Mouse (Mus musculus) neural tube, embryonic 14.5 days (tissue): ENCODE results near the gene Dvl2. TPM values are rescaled to one million over a fixed set of nuclear protein-coding genes. Genes with fewer than 3 reads are reported as not detected.
A peak's percentile ranks its signal among the peaks of the same experiment; 100 is the strongest.
"Not testable (repeated sequence)": the region's sequence is repeated elsewhere in the genome, so short reads cannot be mapped to it uniquely, and the experiment has no call there.

Source experiments
- ATAC-seq: fragments of 200-750 bp; cut with Nextera tagmentation; 2 replicates; pipeline ENCODE4 v1.8.0; 2017; ENCODE audit warnings: low read depth, mild to moderate bottlenecking, moderate TSS enrichment, moderate library complexity
- H3K27ac ChIP-seq: fragments of 300-500 bp; sonication (generic); 2 replicates; pipeline ENCODE4 v1.5.1; 2014; ENCODE audit warnings: low read depth, mild to moderate bottlenecking, control low read depth, low read length, moderate library complexity, mixed read lengths
- H3K27me3 ChIP-seq: fragments of 300-500 bp; sonication (generic); 2 replicates; pipeline ENCODE4 v1.6.1; 2014; ENCODE audit warnings: low read length; ENCODE audit not compliant: control insufficient read depth, insufficient read depth
- H3K36me3 ChIP-seq: fragments of 300-500 bp; sonication (generic); 2 replicates; pipeline ENCODE4 v1.6.1; 2014; ENCODE audit warnings: low read length, mixed read lengths; ENCODE audit not compliant: control insufficient read depth, insufficient read depth
- H3K4me1 ChIP-seq: fragments of 300-500 bp; sonication (generic); 2 replicates; pipeline ENCODE4 v1.6.1; 2014; ENCODE audit warnings: low read length; ENCODE audit not compliant: control insufficient read depth, insufficient read depth
- H3K4me2 ChIP-seq: fragments of 300-500 bp; sonication (generic); 2 replicates; pipeline ENCODE4 v1.6.1; 2014; ENCODE audit warnings: mild to moderate bottlenecking, low read depth, low read length, control low read depth
- H3K4me3 ChIP-seq: fragments of 300-500 bp; sonication (generic); 2 replicates; pipeline ENCODE4 v1.5.1; 2014; ENCODE audit warnings: low read depth, low read length, control low read depth, mixed read lengths
- H3K9ac ChIP-seq: fragments of 300-500 bp; sonication (generic); replicated peaks from 2 replicates; pipeline ENCODE4 v1.6.1; 2014; ENCODE audit warnings: low read depth, mild to moderate bottlenecking, control low read depth, low read length, mixed read lengths
- H3K9me3 ChIP-seq: fragments of 300-500 bp; sonication (generic); 2 replicates; pipeline ENCODE4 v1.6.1; 2016; ENCODE audit warnings: low read length; ENCODE audit not compliant: control insufficient read depth
- WGBS: fragments of 180-500 bp; shearing (Covaris S2); extraction: QIAGEN DNeasy Blood & Tissue Kit; methylation state at CpG from one replicate; pipeline ENCODE4 v1.1.7; 2014; 5-methylcytosine and 5-hydroxymethylcytosine counted together
- polyA plus RNA-seq: library from polyadenylated mRNA; unstranded; fragments of >200 nt; fragmentation: Nextera tagmentation; extraction: Ambion mirVana; gene quantifications from 2 replicates; pipeline ENCODE4 v1.2.1, GENCODE M21; 2014

The Dvl2 gene
- polyA plus RNA-seq, 1 experiment from 2014 or later, result 19.0 TPM

GRCm38 (mm10) chr11:70012931-70013330 lies 12.5 kb downstream of the Dvl2 start:
- no peak overlapping the region for H3K4me2 ChIP-seq
- WGBS, result 89% methylated on average over 9 of the region's 9 CpGs
- H3K4me1 ChIP-seq, result peaks cover 10% of the 10 kb centered on the region
- H3K27me3 ChIP-seq, result no peaks in the 10 kb centered on the region
- peaks cover 47% of the 10 kb centered on the region for H3K36me3 ChIP-seq
- no peak overlapping the region for H3K27ac ChIP-seq
- H3K9me3 ChIP-seq, result no peaks in the 10 kb centered on the region
- H3K4me3 ChIP-seq, result no peak overlapping the region
- no peak overlapping the region for H3K9ac ChIP-seq
- ATAC-seq, result no peak

- H3K36me3 ChIP-seq, result peaks cover 43% of the 10 kb centered on the region
- H3K4me2 ChIP-seq, result no peak overlapping the region
- ATAC-seq, result no peak
- 77% methylated on average over 3 of the region's 3 CpGs for WGBS
- H3K27ac ChIP-seq, result no peak overlapping the region
- no peak overlapping the region for H3K9ac ChIP-seq
- H3K4me1 ChIP-seq, result peaks cover 10% of the 10 kb centered on the region
- H3K27me3 ChIP-seq, result no peaks in the 10 kb centered on the region
- H3K9me3 ChIP-seq, result no peaks in the 10 kb centered on the region
- H3K4me3 ChIP-seq, result no peak overlapping the region
Measured at GRCm38 (mm10) chr11:70013408-70013807, 13.0 kb downstream of the Dvl2 start.

- Histone ChIP-seq H3K9me3 (no peaks in the 10 kb centered on the region), H3K4me2 (no peak overlapping the region), H3K9ac (no peak overlapping the region), H3K27ac (no peak overlapping the region), H3K4me1 (peaks cover 12% of the 10 kb centered on the region), H3K36me3 (peaks cover 36% of the 10 kb centered on the region), H3K27me3 (no peaks in the 10 kb centered on the region), H3K4me3 (no peak overlapping the region)
- WGBS, result 63% methylated on average over 5 of the region's 5 CpGs
- ATAC-seq, result no peak
Measured at GRCm38 (mm10) chr11:70014051-70014450, 13.7 kb downstream of the Dvl2 start.

GRCm38 (mm10) chr11:70014880-70015558 lies 14.6 kb downstream of the Dvl2 start, which contains the start of gene Acadvl:
Acadvl (minus strand) TSS chr11:70015411.
- H3K36me3 ChIP-seq, result peaks cover 27% of the 10 kb centered on the region
- under 1% methylated on average over 35 of the region's 35 CpGs for WGBS

GRCm38 (mm10) chr11:70015677-70016076 lies 15.3 kb downstream of the Dvl2 start:
- no peak overlapping the region for H3K4me3 ChIP-seq

More at GRCm38 (mm10) chr11:70014880-70015558, 14.6 kb downstream of the Dvl2 start, which contains the start of gene Acadvl:
- Histone ChIP-seq H3K9ac (peak within 1 kb of the TSS; percentile 63), H3K27ac (peak within 1 kb of the TSS; percentile 66; the same call in 1 of the 2 replicates), H3K9me3 (no peaks in the 10 kb centered on the region), H3K27me3 (no peaks in the 10 kb centered on the region), H3K4me2 (peak within 1 kb of the TSS; percentile 61), H3K4me3 (peak within 1 kb of the TSS; percentile 47), H3K4me1 (peaks cover 21% of the 10 kb centered on the region)
- ATAC-seq, result peak; percentile 84

GRCm38 (mm10) chr11:70016177-70016576 lies 15.8 kb downstream of the Dvl2 start:
- not testable (repeated sequence) for H3K27me3 ChIP-seq, H3K4me3 ChIP-seq, H3K9ac ChIP-seq, H3K27ac ChIP-seq, ATAC-seq, H3K9me3 ChIP-seq, H3K4me2 ChIP-seq
- 80% methylated on average over 2 of the region's 2 CpGs for WGBS
- H3K4me1 ChIP-seq, result peaks cover 27% of the 10 kb centered on the region
- H3K36me3 ChIP-seq, result peaks cover 15% of the 10 kb centered on the region

More at GRCm38 (mm10) chr11:70015677-70016076, 15.3 kb downstream of the Dvl2 start:
- H3K36me3 ChIP-seq, result peaks cover 20% of the 10 kb centered on the region
- no peaks in the 10 kb centered on the region for H3K9me3 ChIP-seq
- WGBS, result 64% methylated on average over 6 of the region's 6 CpGs
- H3K4me2 ChIP-seq, result peak overlapping the region; percentile 61
- no peaks in the 10 kb centered on the region for H3K27me3 ChIP-seq
- H3K4me1 ChIP-seq, result peaks cover 27% of the 10 kb centered on the region
- no peak overlapping the region for H3K27ac ChIP-seq
- no peak overlapping the region for H3K9ac ChIP-seq
- ATAC-seq, result no peak

GRCm38 (mm10) chr11:70016669-70017068 lies 16.3 kb downstream of the Dvl2 start, which contains the start of gene Dlg4:
Dlg4 (plus strand) TSS chr11:70016942.
- H3K4me3 ChIP-seq, result peak within 1 kb of the TSS; percentile 80
- 79% methylated on average over 3 of the region's 3 CpGs for WGBS
- ATAC-seq, result no peak

GRCm38 (mm10) chr11:70017199-70017767 lies 16.9 kb downstream of the Dvl2 start:
- Histone ChIP-seq H3K9me3 (no peaks in the 10 kb centered on the region), H3K36me3 (peaks cover 4% of the 10 kb centered on the region; the same call in 1 of the 2 replicates), H3K27ac (peak overlapping the region; percentile 22; the same call in 1 of the 2 replicates), H3K4me3 (no peak overlapping the region), H3K4me2 (peak overlapping the region; percentile 94), H3K4me1 (peaks cover 30% of the 10 kb centered on the region), H3K9ac (peak overlapping the region; percentile 83; the same call in 1 of the 2 replicates), H3K27me3 (no peaks in the 10 kb centered on the region)
- 54% methylated on average over 7 of the region's 7 CpGs for WGBS
- no peak for ATAC-seq

More at GRCm38 (mm10) chr11:70016669-70017068, 16.3 kb downstream of the Dvl2 start, which contains the start of gene Dlg4:
- peaks cover 27% of the 10 kb centered on the region for H3K4me1 ChIP-seq
- peak within 1 kb of the TSS; percentile 83; the same call in 1 of the 2 replicates for H3K9ac ChIP-seq
- H3K36me3 ChIP-seq, result peaks cover 10% of the 10 kb centered on the region
- H3K4me2 ChIP-seq, result peak within 1 kb of the TSS; percentile 94
- peak within 1 kb of the TSS; percentile 95; the same call in 1 of the 2 replicates for H3K27ac ChIP-seq
- no peaks in the 10 kb centered on the region for H3K9me3 ChIP-seq
- H3K27me3 ChIP-seq, result no peaks in the 10 kb centered on the region
